Mouse (Mus musculus): ENCODE results near the gene Exph5. TPM values are rescaled to one million over a fixed set of nuclear protein-coding genes. Genes with fewer than 3 reads are reported as not detected.

The Exph5 gene
- polyA plus RNA-seq, 1 experiment = 1.8 TPM

DNA sequence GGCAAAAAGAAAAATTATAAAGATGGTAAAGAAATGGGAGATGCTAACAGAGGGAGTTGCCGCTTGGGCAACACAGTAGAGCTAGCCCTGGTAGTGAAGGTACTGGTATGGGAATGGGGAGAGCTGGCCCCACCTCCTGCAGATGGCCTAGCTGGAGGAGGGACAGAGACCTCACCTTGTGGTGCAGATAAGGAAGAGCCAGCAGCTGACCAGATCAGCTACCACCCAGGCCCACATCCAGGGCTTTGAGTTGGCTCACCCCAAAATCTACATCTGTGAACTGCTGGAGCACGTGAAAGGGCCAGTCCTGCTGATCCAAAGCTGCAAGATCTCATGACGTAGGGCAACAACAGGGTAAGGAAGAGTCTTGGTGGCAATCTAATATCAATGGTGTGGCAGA, 125.3 kb downstream of the Exph5 start:
- 94% methylated on average over 3 of the region's 3 CpGs for WGBS
- H3K4me3 ChIP-seq (ENCODE audit: insufficient read depth, low read depth, low read length) = no peak overlapping the region
- H3K27me3 ChIP-seq (replicated peaks; ENCODE audit: control insufficient read depth, insufficient read depth, low read length) = no peaks in the 10 kb centered on the region
- no peaks in the 10 kb centered on the region; the same call in 1 of the 2 replicates for H3K36me3 ChIP-seq (ENCODE audit: control insufficient read depth, insufficient read depth, low read length)
- no peak for TF ChIP-seq POLR2A (IDR thresholded peaks at IDR 0.05; ENCODE audit: low read depth, low read length)
- TF ChIP-seq CTCF (conservative IDR thresholded peaks at IDR 0.05; ENCODE audit: insufficient read depth, insufficient read length, low read depth, low read length) = no peak
- no peaks in the 10 kb centered on the region for H3K4me1 ChIP-seq (ENCODE audit: control insufficient read depth, insufficient read depth, low read length)
- no peak overlapping the region for H3K27ac ChIP-seq (ENCODE audit: insufficient read depth, low read depth, low read length)
- DNase-seq = no peak

Other genes starting within 250 kb of the Exph5 start
- 1.2 and 2.2 TPM in 2 replicates for gene Ddx10, start 53.6 kb upstream of the Exph5 start, polyA plus RNA-seq (2012; rRNA removed)
- gene Kdelc2, start 82.4 kb downstream of the Exph5 start, polyA plus RNA-seq (2012; rRNA removed) = 3.5 and 4.3 TPM in 2 replicates
- gene 4930550C14Rik, start 100.7 kb downstream of the Exph5 start, polyA plus RNA-seq (2012; rRNA removed) = 1.0 and 1.8 TPM in 2 replicates
- gene Atm, start 235.1 kb downstream of the Exph5 start, polyA plus RNA-seq (2012; rRNA removed) = 1.3 and 1.6 TPM in 2 replicates
- gene Npat, start 235.4 kb downstream of the Exph5 start, polyA plus RNA-seq (2012; rRNA removed) = 1.9 and 2.0 TPM in 2 replicates

Measured in kidney, adult 2 months (tissue).